Mouse (Mus musculus) hindbrain, embryonic 11.5 days (tissue): ENCODE measurements at regions not wholly inside any gene's neighbourhood (a gene's known extent, or its start where the extent isn't known, plus 50 kb on each side); places are given as distances from the start of the nearest gene placed in this dataset.

Experiments
- ATAC-seq: fragments of 200-750 bp; cut with Nextera tagmentation; 2 replicates; pipeline ENCODE4 v1.8.0; 2017; ENCODE audit warnings: mild to moderate bottlenecking, moderate TSS enrichment, moderate library complexity; ENCODE audit not compliant: low FRiP score
- DNase-seq: peaks from one replicate; pipeline ENCODE4 v3.0.0-alpha.2; 2015; ENCODE audit warnings: low spot score
- H3K27ac ChIP-seq: fragments of 300-500 bp; sonication (generic); 2 replicates; pipeline ENCODE4 v1.5.1; 2014; ENCODE audit warnings: mild to moderate bottlenecking, low read depth, low read length
- H3K27me3 ChIP-seq: fragments of 300-500 bp; sonication (generic); 2 replicates; pipeline ENCODE4 v1.6.1; 2014; ENCODE audit warnings: mild to moderate bottlenecking, low read length, moderate library complexity, mixed read lengths; ENCODE audit not compliant: control insufficient read depth, insufficient read depth
- H3K36me3 ChIP-seq: fragments of 300-500 bp; sonication (generic); 2 replicates; pipeline ENCODE4 v1.6.1; 2014; ENCODE audit warnings: mild to moderate bottlenecking, low read length, moderate library complexity, mixed read lengths; ENCODE audit not compliant: control insufficient read depth, insufficient read depth
- H3K4me1 ChIP-seq: fragments of 300-500 bp; sonication (generic); replicated peaks from 2 replicates; pipeline ENCODE4 v1.6.1; 2014; ENCODE audit warnings: low read length, mixed read lengths; ENCODE audit not compliant: control insufficient read depth, insufficient read depth
- H3K4me2 ChIP-seq: fragments of 300-500 bp; sonication (generic); replicated peaks from 2 replicates; pipeline ENCODE4 v1.6.1; 2014; ENCODE audit warnings: mild to moderate bottlenecking, low read depth, low read length
- H3K4me3 ChIP-seq: fragments of 300-500 bp; sonication (generic); 2 replicates; pipeline ENCODE4 v1.5.1; 2014; ENCODE audit warnings: low read depth, low read length
- H3K9ac ChIP-seq: fragments of 300-500 bp; sonication (generic); 2 replicates; pipeline ENCODE4 v1.6.1; 2014; ENCODE audit warnings: low read depth, low read length
- H3K9me3 ChIP-seq: fragments of 300-500 bp; sonication (generic); 2 replicates; pipeline ENCODE4 v1.6.1; 2016; ENCODE audit warnings: low read length; ENCODE audit not compliant: control insufficient read depth
- WGBS: fragments of 180-500 bp; shearing (Covaris S2); extraction: QIAGEN DNeasy Blood & Tissue Kit; methylation state at CpG from one replicate; pipeline ENCODE4 v1.1.7; 2014; 5-methylcytosine and 5-hydroxymethylcytosine counted together

- H3K27me3 ChIP-seq, result no peaks in the 10 kb centered on the region
- 66% methylated on average over 6 of the region's 6 CpGs for WGBS
- no peak overlapping the region for H3K4me2 ChIP-seq
- H3K4me3 ChIP-seq, result no peak overlapping the region
- peak; percentile 10 for DNase-seq
- H3K27ac ChIP-seq, result no peak overlapping the region
- peak; percentile 57 for ATAC-seq
- no peaks in the 10 kb centered on the region for H3K4me1 ChIP-seq
- H3K9ac ChIP-seq, result no peak overlapping the region
- H3K36me3 ChIP-seq, result no peaks in the 10 kb centered on the region
- no peaks in the 10 kb centered on the region for H3K9me3 ChIP-seq
These were observed 1517.8 kb upstream of the Pcdh20 start for GRCm38 (mm10) chr14:89988983-89989382.

- Histone ChIP-seq H3K27me3 (no peaks in the 10 kb centered on the region), H3K9me3 (no peaks in the 10 kb centered on the region), H3K4me3 (no peak overlapping the region), H3K27ac (no peak overlapping the region), H3K9ac (no peak overlapping the region), H3K4me1 (no peaks in the 10 kb centered on the region), H3K4me2 (no peak overlapping the region), H3K36me3 (no peaks in the 10 kb centered on the region)
- ATAC-seq (no peak), DNase-seq (no peak)
- 70% methylated on average over 1 of the region's 1 CpGs for WGBS
These were observed 1514.9 kb upstream of the Pcdh20 start for GRCm38 (mm10) chr14:89986072-89986471.

GRCm38 (mm10) chr14:89985630-89986029 is 1514.4 kb upstream of the Pcdh20 start:
- 55% methylated on average over 1 of the region's 1 CpGs for WGBS
- DNase-seq (peak; percentile 9), ATAC-seq (peak; percentile 39; the same call in 1 of the 2 replicates)

More at GRCm38 (mm10) chr14:89985630-89986029, 1514.4 kb upstream of the Pcdh20 start:
- H3K4me1 ChIP-seq, result no peaks in the 10 kb centered on the region
- no peaks in the 10 kb centered on the region for H3K36me3 ChIP-seq
- H3K4me3 ChIP-seq, result no peak overlapping the region
- no peak overlapping the region for H3K4me2 ChIP-seq
- no peaks in the 10 kb centered on the region for H3K27me3 ChIP-seq
- H3K9me3 ChIP-seq, result no peaks in the 10 kb centered on the region
- no peak overlapping the region for H3K27ac ChIP-seq
- no peak overlapping the region for H3K9ac ChIP-seq
